Mouse (Mus musculus): Measurements from ENCODE around the gene Mrpl16. TPM values are rescaled to one million over a fixed set of nuclear protein-coding genes. Genes with fewer than 3 reads are reported as not detected.

The Mrpl16 gene
- polyA plus RNA-seq, 1 experiment from 2014 or later = 45.7 TPM

DNA sequence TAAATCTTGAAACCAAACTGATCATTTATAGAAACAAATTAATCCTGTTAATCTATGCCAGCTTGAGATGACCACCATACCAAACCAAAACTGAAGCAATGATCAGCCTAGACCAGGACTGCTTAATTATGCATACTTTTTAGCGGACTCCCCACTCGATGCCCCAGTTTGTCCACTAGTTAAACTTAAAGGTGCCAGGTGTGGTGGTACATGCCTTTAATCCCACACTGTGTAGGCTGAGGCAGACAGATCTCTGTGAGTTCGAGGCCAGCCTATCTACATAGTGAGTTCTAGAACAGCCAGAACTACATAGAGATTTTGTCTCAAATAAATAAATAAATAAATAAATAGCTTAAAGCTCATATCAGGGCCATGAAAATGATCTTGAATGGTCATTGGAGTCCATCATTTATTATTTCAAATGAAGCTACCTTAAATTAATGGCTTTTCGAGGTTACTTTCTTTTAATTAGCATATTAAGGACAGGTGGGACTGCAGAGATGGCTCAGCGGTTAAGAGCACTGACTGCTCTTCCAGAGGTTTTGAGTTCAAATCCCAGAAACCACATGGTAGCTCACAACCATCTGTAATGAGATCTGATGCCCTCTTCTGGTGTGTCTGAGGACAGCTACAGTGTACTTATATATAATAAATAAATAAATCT lies 802 bp upstream of the Mrpl16 start:
- H3K4me2 ChIP-seq (replicated peaks) = peak overlapping the region; percentile 80
- WGBS = 86% methylated on average over 5 of the region's 5 CpGs

GRCm38 (mm10) chr19:11777191-11777865 lies 7.1 kb downstream of the Mrpl16 start:
- WGBS = 61% methylated on average over 7 of the region's 7 CpGs
- no peak overlapping the region for H3K4me3 ChIP-seq
- no peaks in the 10 kb centered on the region for H3K9me3 ChIP-seq
- peak; percentile 74 for ATAC-seq (ENCODE audit: low FRiP score, low read depth)
- no peak overlapping the region for H3K9ac ChIP-seq (replicated peaks)
- H3K4me2 ChIP-seq (replicated peaks) = no peak overlapping the region
- peaks cover 41% of the 10 kb centered on the region for H3K36me3 ChIP-seq
- H3K27me3 ChIP-seq = no peaks in the 10 kb centered on the region
- H3K4me1 ChIP-seq = no peaks in the 10 kb centered on the region
- H3K27ac ChIP-seq (replicated peaks) = no peak overlapping the region

More for the DNA sequence above, 802 bp upstream of the Mrpl16 start:
- Histone ChIP-seq H3K9ac (replicated peaks) (no peak overlapping the region), H3K36me3 (peaks cover 18% of the 10 kb centered on the region), H3K27me3 (peaks cover 10% of the 10 kb centered on the region), H3K9me3 (no peaks in the 10 kb centered on the region), H3K4me3 (no peak overlapping the region), H3K27ac (replicated peaks) (no peak overlapping the region), H3K4me1 (peaks cover 9% of the 10 kb centered on the region)
- ATAC-seq (ENCODE audit: low FRiP score, low read depth) = no peak

GRCm38 (mm10) chr19:11785409-11786154 lies 15.4 kb downstream of the Mrpl16 start:
- WGBS = 94% methylated on average over 14 of the region's 14 CpGs
- Histone ChIP-seq H3K4me2 (replicated peaks) (no peak overlapping the region), H3K9me3 (no peaks in the 10 kb centered on the region), H3K9ac (replicated peaks) (no peak overlapping the region), H3K4me3 (no peak overlapping the region), H3K36me3 (0 out of 2 replicates have a peak, but pooled peaks cover 5% of the 10 kb centered on the region), H3K27me3 (no peaks in the 10 kb centered on the region), H3K4me1 (no peaks in the 10 kb centered on the region), H3K27ac (replicated peaks) (no peak overlapping the region)
- no peak for ATAC-seq (ENCODE audit: low FRiP score, low read depth)

- 92% methylated on average over 6 of the region's 6 CpGs for WGBS
- Histone ChIP-seq H3K4me1 (no peaks in the 10 kb centered on the region), H3K4me3 (no peak overlapping the region), H3K9me3 (no peaks in the 10 kb centered on the region), H3K9ac (replicated peaks) (no peak overlapping the region), H3K4me2 (replicated peaks) (no peak overlapping the region), H3K27me3 (no peaks in the 10 kb centered on the region), H3K36me3 (0 out of 2 replicates have a peak, but pooled peaks cover 2% of the 10 kb centered on the region), H3K27ac (replicated peaks) (no peak overlapping the region)
- no peak for ATAC-seq (ENCODE audit: low FRiP score, low read depth)
Observed at GRCm38 (mm10) chr19:11787826-11788225, 17.6 kb downstream of the Mrpl16 start.

- H3K4me2 ChIP-seq (replicated peaks) = no peak overlapping the region
- no peaks in the 10 kb centered on the region for H3K36me3 ChIP-seq
- ATAC-seq (ENCODE audit: low FRiP score, low read depth) = no peak
- H3K27me3 ChIP-seq = no peaks in the 10 kb centered on the region
- no peaks in the 10 kb centered on the region for H3K4me1 ChIP-seq
- no peak overlapping the region for H3K27ac ChIP-seq (replicated peaks)
- 91% methylated on average over 6 of the region's 6 CpGs for WGBS
- no peaks in the 10 kb centered on the region for H3K9me3 ChIP-seq
- no peak overlapping the region for H3K9ac ChIP-seq (replicated peaks)
- no peak overlapping the region for H3K4me3 ChIP-seq
Observed at GRCm38 (mm10) chr19:11788876-11789275, 18.7 kb downstream of the Mrpl16 start.

DNA sequence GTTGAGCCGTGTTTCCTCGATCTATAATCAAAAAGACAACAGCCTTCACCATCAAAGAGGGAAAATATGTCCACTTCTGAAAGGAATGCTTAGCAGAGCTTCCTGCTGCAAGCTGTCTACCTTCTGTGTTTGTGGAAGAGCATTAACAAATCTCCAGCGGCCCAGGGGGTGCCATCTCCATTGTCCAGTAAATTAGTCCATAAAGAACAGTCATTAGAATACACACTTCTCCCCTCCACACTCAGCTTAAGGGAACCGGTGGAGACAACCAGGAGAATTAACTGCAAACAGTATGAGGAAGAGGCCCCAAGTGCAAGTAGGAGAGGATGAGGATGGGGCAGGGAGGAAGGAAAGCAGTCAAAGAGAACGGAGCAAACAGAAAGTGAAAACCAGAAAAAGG lies 21.6 kb downstream of the Mrpl16 start:
- H3K4me2 ChIP-seq (replicated peaks) = no peak overlapping the region
- no peak overlapping the region for H3K9ac ChIP-seq (replicated peaks)
- H3K36me3 ChIP-seq = no peaks in the 10 kb centered on the region
- H3K27me3 ChIP-seq = no peaks in the 10 kb centered on the region
- H3K4me1 ChIP-seq = no peaks in the 10 kb centered on the region
- H3K27ac ChIP-seq (replicated peaks) = no peak overlapping the region
- no peak for ATAC-seq (ENCODE audit: low FRiP score, low read depth)
- 65% methylated on average over 5 of the region's 5 CpGs for WGBS
- no peak overlapping the region for H3K4me3 ChIP-seq
- no peaks in the 10 kb centered on the region for H3K9me3 ChIP-seq

DNA sequence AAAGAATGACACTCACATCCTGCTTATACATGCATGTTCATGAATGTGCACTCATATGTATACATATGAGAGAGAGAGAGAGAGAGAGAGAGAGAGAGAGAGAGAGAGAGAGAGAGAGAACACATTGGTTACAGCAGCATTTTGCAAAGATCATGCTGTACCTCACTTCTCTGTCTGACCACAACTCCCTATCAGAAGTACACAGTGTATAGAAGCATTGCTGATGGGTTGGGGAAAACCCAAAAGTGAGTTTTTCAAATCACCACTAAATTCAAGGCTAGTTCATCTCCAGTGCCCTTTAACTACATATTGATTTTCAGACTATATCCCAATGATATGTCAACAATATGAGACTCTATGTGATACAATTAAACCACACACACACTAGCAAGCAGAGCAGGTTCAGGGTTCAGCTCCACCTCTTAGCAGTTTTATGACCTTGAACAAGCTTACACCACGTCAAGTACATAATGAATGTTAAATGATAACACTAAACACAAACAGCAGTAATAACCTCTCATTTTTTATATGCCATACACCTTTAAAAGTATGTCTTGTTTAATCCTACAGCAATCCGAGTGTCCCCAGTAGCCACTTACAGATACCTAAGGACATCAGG lies 23.7 kb downstream of the Mrpl16 start:
- 89% methylated on average over 2 of the region's 2 CpGs for WGBS
- ATAC-seq (ENCODE audit: low FRiP score, low read depth) = no peak
- no peak overlapping the region for H3K9ac ChIP-seq (replicated peaks)

GRCm38 (mm10) chr19:11794447-11794846 lies 24.3 kb downstream of the Mrpl16 start:
- no peaks in the 10 kb centered on the region for H3K36me3 ChIP-seq
- ATAC-seq (ENCODE audit: low FRiP score, low read depth) = no peak
- no peak overlapping the region for H3K4me3 ChIP-seq
- no peak overlapping the region for H3K4me2 ChIP-seq (replicated peaks)
- H3K9ac ChIP-seq (replicated peaks) = no peak overlapping the region
- WGBS = 90% methylated on average over 6 of the region's 6 CpGs
- H3K4me1 ChIP-seq = no peaks in the 10 kb centered on the region
- no peaks in the 10 kb centered on the region for H3K27me3 ChIP-seq
- H3K27ac ChIP-seq (replicated peaks) = no peak overlapping the region
- no peaks in the 10 kb centered on the region for H3K9me3 ChIP-seq

More for the DNA sequence above, 23.7 kb downstream of the Mrpl16 start:
- Histone ChIP-seq H3K4me2 (replicated peaks) (no peak overlapping the region), H3K36me3 (no peaks in the 10 kb centered on the region), H3K4me1 (no peaks in the 10 kb centered on the region), H3K9me3 (no peaks in the 10 kb centered on the region), H3K27me3 (no peaks in the 10 kb centered on the region), H3K4me3 (no peak overlapping the region), H3K27ac (replicated peaks) (no peak overlapping the region)

DNA sequence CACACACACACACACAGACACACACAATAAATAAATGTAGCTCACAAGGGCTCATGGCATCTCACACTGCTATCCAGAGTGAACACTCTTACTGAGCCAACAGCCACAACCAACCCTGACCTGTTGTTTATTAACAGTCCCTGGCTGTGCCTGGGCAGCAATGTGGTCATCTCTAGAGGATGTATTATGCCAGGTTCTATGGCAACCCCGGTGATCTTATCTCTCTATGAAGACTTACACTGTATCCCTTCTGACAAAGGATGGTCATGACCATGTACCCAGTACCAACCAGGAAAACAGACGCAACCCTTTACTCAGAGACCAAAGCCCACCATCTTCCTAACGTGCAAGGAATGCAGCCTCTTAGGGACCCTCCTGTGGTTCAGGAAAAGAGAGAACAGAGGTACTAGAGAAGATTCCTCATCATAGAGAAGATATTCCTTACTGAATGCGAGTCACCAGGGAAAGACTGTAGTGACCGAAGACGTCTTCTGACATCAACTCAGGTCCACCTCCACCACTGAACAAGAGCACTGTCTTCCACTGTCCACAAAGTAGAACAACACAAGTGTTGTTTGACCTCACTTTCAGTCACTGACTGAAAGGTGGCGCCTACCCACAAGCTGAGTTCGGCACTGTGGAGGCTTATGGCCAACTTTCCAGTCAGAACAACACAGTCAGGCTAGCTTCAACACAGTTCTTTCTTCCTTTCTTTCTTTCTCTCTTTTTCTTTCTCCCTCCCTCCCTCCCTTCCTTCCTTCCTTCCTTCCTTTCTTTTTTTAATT lies 30.5 kb downstream of the Mrpl16 start:
- ATAC-seq (ENCODE audit: low FRiP score, low read depth) = no peak
- no peak overlapping the region for H3K27ac ChIP-seq (replicated peaks)
- H3K4me2 ChIP-seq (replicated peaks) = no peak overlapping the region
- WGBS = 76% methylated on average over 8 of the region's 8 CpGs
- no peak overlapping the region for H3K9ac ChIP-seq (replicated peaks)
- H3K27me3 ChIP-seq = no peaks in the 10 kb centered on the region
- H3K4me1 ChIP-seq = no peaks in the 10 kb centered on the region
- H3K36me3 ChIP-seq = no peaks in the 10 kb centered on the region
- no peak overlapping the region for H3K4me3 ChIP-seq
- H3K9me3 ChIP-seq = no peaks in the 10 kb centered on the region

DNA sequence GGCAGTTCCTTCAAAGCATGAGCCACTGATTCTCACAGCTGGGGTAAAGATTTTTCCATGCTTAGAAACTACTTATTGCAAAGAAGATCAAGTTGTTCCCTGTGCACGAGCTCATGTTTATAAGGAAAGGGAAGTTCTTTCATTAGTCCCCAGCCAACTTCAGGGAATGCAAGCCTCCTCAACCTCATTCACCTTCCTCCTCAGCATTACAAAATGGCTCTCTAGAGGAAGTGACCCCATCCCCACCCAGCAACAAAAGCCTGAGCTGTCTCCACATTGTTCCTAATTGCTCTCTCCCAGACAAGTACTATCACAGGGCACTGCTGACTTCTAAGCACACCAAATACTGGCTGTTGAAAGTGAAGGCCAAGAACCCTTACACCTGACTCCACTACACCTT lies 34.2 kb downstream of the Mrpl16 start:
- H3K36me3 ChIP-seq = no peaks in the 10 kb centered on the region
- H3K9me3 ChIP-seq = no peaks in the 10 kb centered on the region
- H3K27me3 ChIP-seq = no peaks in the 10 kb centered on the region
- 0 out of 2 replicates have a peak, but pooled peaks cover 3% of the 10 kb centered on the region for H3K4me1 ChIP-seq
- H3K9ac ChIP-seq (replicated peaks) = no peak overlapping the region
- no peak overlapping the region for H3K27ac ChIP-seq (replicated peaks)
- no peak overlapping the region for H3K4me2 ChIP-seq (replicated peaks)
- WGBS = 86% methylated on average over 1 of the region's 1 CpGs
- H3K4me3 ChIP-seq = no peak overlapping the region
- ATAC-seq (ENCODE audit: low FRiP score, low read depth) = no peak

DNA sequence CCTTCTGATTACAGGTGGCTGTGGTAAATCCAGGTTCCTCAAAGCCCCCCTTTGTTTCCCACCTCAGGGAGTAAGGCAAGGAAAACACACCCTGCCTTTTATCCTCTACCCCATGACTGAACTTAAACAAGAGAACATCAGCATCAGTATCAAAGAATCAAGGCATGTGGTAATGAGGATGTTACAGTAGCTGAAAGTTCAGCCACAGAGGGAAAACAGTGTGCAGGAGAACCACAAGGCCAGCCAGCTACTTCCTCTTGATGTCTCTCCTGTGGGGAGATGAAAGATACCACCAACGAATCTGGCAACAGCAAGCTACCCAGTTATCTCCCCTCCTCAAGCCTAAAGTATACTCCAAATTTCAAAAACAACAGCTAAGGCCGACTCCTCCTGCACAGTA lies 37.1 kb downstream of the Mrpl16 start:
- 69% methylated on average over 2 of the region's 2 CpGs for WGBS

More for the DNA sequence above, 37.1 kb downstream of the Mrpl16 start:
- no peaks in the 10 kb centered on the region for H3K27me3 ChIP-seq
- no peak overlapping the region for H3K27ac ChIP-seq (replicated peaks)
- H3K4me1 ChIP-seq = peaks cover 22% of the 10 kb centered on the region
- H3K4me2 ChIP-seq (replicated peaks) = no peak overlapping the region
- H3K9me3 ChIP-seq = no peaks in the 10 kb centered on the region
- no peaks in the 10 kb centered on the region for H3K36me3 ChIP-seq
- no peak overlapping the region for H3K4me3 ChIP-seq
- H3K9ac ChIP-seq (replicated peaks) = no peak overlapping the region
- ATAC-seq (ENCODE audit: low FRiP score, low read depth) = no peak

Measured in midbrain, embryonic 12.5 days (tissue).